Comparison of ENCODE assay signal across 16 mouse cellular contexts in genomic region chr17:68916531-68916930, GRCm38 (mm10).
DNase-seq lines count a peak whose midpoint lies in the region.
"Had no signal": no experiment of that assay in that cellular context is flagged by ENCODE, and none has a peak within 500 bp of the region (broad histone marks: within the 10 kb centered on the region; RNA-seq: fewer than 3 reads in every experiment).

No protein-coding gene starts in this region.

- DNase-seq in heart, adult 11 months, result peak; percentile 55
- DNase-seq in heart, postnatal 10 days, result no peak
- DNase-seq in right cerebral cortex, adult 18-20 months, result peak; percentile 52
- DNase-seq in right cerebral cortex, postnatal 10 days (ENCODE audit: low spot score in 2 of 2), result no peak
- peak; percentile 58 for DNase-seq in telencephalon, adult 2 months (ENCODE audit: low read depth, low spot score)
- DNase-seq in layer of hippocampus, postnatal 36 days, result no peak
- DNase-seq: adrenal gland, adult 2 months; adrenal gland, postnatal 14 days; cerebellum, adult 11-12 months; cerebellum, adult 8-10 months; cerebellum, postnatal 10 days; cerebellum, postnatal 36 days; embryo, embryonic 11 days; gastrocnemius, postnatal 10 days; gastrocnemius, postnatal 36 days; heart, postnatal 36 days had no signal

- intact Hi-C loops in heart, postnatal 10 days (cut with DNase I), result no loop called here

Comparison
In these comparisons a context has a peak if more than half of its experiments do, and no peak if none do; other contexts are left out.
1. DNase-seq: peak in heart, adult 11 months (single experiment), right cerebral cortex, adult 18-20 months (single experiment) and telencephalon, adult 2 months (single experiment); none in heart, postnatal 10 days (0 of 2), right cerebral cortex, postnatal 10 days (0 of 2) and layer of hippocampus, postnatal 36 days (0 of 2).